8 mouse cellular contexts compared by ENCODE assay signal in the genomic region with DNA sequence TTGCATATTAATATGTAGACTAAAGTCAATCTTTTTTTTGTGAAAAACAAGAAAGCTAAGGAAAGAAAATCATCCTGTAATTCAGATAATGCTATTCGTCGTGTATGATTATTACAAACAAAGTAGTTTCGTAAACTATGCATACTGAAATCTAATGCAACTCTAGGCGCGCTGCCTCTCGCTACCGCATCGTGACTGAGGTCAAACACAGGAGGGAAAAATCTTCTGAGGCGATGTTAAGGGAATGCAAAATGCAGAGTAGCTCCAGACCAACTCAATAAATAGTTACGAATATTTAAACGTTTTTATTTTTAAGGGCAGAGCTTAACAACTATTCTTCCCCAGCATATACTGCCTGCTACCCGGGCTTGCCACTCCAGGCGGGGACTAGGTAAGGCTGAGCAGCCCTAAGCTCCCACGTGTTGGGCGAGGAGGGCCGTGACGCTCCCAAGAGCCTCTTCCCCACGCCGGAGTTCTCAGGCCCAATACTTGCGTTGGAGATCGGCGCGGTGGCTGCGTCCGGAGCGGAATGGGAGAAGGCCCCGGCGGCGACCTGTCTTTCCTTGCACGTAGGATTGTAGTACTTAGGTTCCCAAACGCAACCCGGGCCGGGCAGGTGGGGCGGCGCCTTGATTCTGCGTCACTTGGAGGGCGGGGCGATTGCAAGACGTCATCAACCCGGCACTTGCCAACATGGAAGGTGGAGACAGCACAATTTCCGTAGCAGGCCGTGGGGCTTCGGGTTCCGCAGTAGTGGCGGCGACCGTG. TPM values are rescaled to one million over a fixed set of nuclear protein-coding genes. Genes with fewer than 3 reads are reported as not detected.
DNase-seq lines count a peak whose midpoint lies in the region; ATAC-seq lines count a peak whose summit lies in the region.

Dus4l (minus strand) TSS at position 630 of the 768 bp plus-strand sequence.
Cog5 (plus strand) TSS at position 673 of the 768 bp plus-strand sequence.

- peak within 1 kb of the TSS; percentile 81 for H3K9ac ChIP-seq in hindbrain, embryonic 11.5 days (ENCODE audit: low read depth, low read length)

- H3K27ac ChIP-seq in hindbrain, embryonic 11.5 days (ENCODE audit: low read depth, low read length) = no peak within 1 kb of the TSS

- H3K36me3 ChIP-seq in hindbrain, embryonic 11.5 days (ENCODE audit: control insufficient read depth, insufficient read depth, low read length) = no peaks in the 10 kb centered on the region

- no peaks in the 10 kb centered on the region for H3K9me3 ChIP-seq in hindbrain, embryonic 11.5 days (ENCODE audit: control insufficient read depth, low read length)

- peak; percentile 94 for DNase-seq in MN1 (ENCODE audit: low spot score)
- DNase-seq in cerebellum, adult 9-10 months = peak; percentile 98
- DNase-seq in hindbrain, embryonic 11.5 days (ENCODE audit: low spot score) = peak; percentile 97
- peak; percentile 97 to 99 for DNase-seq in layer of hippocampus, postnatal 14 days (ENCODE audit: low spot score in 2 of 2)
- peak; percentile 97 for DNase-seq in lung, postnatal 14 days
- DNase-seq in retina, adult 2 months (ENCODE audit: low read depth, low spot score) = peak; percentile 88
- peak; percentile 95 to 98 for DNase-seq in thymus, postnatal 36 days

- no peaks in the 10 kb centered on the region for H3K27me3 ChIP-seq in hindbrain, embryonic 11.5 days (ENCODE audit: control insufficient read depth, insufficient read depth, low read length)

- H3K4me3 ChIP-seq in hindbrain, embryonic 11.5 days (ENCODE audit: low read depth, low read length) = peak within 1 kb of the TSS; percentile 74

- no peaks in the 10 kb centered on the region for H3K4me1 ChIP-seq in hindbrain, embryonic 11.5 days (replicated peaks; ENCODE audit: control insufficient read depth, insufficient read depth, low read length)

- H3K4me2 ChIP-seq in hindbrain, embryonic 11.5 days (replicated peaks; ENCODE audit: low read depth, low read length) = peak within 1 kb of the TSS; percentile 56

- WGBS in hindbrain, embryonic 11.5 days = 1% methylated on average over 47 of the region's 47 CpGs

- ATAC-seq in frontal cortex, adult (ENCODE audit: low TSS enrichment) = peak; percentile 98
- peak; percentile 96 for ATAC-seq in hindbrain, embryonic 11.5 days (ENCODE audit: low FRiP score)

RNA-seq across cellular contexts. Expression of gene Dus4l, which starts in this region (rescaled TPM):
- 9.3 and 13.2 TPM in 2 replicates for polyA plus RNA-seq in hindbrain, embryonic 11.5 days (2014; fragmentation: Nextera tagmentation; extraction: Ambion mirVana)
- 1 to 10 TPM; 7.7 to 9.1 TPM for total RNA-seq in layer of hippocampus, postnatal 14 days (2021)

RNA-seq across cellular contexts. Expression of gene Cog5, which starts in this region (rescaled TPM):
- 41.1 TPM in 2 replicates for polyA plus RNA-seq in hindbrain, embryonic 11.5 days (2014; fragmentation: Nextera tagmentation; extraction: Ambion mirVana)
- 10 to 100 TPM; 58.9 to 62.8 TPM for total RNA-seq in layer of hippocampus, postnatal 14 days (2021)
